Mouse (Mus musculus) testis, postnatal 10 days (tissue): ENCODE measurements around the gene Rnf43.

Experiments used
- DNase-seq: peaks from one replicate; pipeline ENCODE4 v3.0.0; 2021; ENCODE audit warnings: low spot score

Rnf43 gene

DNA sequence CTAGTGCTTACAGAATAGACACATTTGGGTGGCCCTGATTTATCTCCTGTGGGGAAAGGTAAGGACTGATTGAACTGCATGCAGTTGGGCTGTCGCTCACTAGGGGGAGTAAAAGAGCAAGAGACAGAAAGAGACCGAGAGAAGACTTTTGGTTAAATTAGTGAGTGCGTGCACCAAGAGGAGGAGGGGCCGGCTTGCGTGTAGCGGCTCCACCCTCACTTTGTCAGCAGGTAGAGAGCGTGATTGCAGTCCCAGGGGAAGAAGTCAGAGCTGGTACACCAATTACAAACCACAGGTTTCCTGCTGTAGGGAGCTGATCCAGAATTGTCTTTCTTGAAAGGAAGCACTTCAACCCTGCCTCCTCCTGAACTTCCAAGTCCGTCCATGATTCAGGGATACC is at the start of gene Rnf43:
Rnf43 (plus strand) TSS at position 316 of the 400 bp plus-strand sequence.
- DNase-seq, result peak; percentile 89

- no peak for DNase-seq
These were observed 48.5 kb upstream of the Rnf43 start for GRCm38 (mm10) chr11:87613972-87614371.

GRCm38 (mm10) chr11:87615551-87615950 is 47.0 kb upstream of the Rnf43 start:
- no peak for DNase-seq

DNA sequence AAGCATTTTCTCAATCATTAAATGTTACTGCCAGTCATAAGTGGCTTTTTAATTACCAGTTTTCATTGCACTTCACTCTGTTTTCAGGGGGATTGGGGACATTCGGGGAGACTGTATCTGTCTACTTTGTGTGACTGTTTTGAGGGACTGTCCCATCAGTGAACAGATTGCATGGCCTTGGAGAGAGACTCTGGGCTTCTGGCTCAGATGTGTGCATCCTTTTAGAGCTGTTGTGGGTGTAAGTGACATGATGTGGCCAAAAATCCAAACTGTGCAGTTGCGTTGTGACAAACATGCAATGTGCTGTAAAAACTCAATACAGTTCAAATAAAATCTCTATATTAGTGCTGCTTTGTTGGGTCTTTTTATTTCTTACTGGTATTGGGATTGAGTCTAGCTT is 46.6 kb upstream of the Rnf43 start:
- DNase-seq, result no peak

DNA sequence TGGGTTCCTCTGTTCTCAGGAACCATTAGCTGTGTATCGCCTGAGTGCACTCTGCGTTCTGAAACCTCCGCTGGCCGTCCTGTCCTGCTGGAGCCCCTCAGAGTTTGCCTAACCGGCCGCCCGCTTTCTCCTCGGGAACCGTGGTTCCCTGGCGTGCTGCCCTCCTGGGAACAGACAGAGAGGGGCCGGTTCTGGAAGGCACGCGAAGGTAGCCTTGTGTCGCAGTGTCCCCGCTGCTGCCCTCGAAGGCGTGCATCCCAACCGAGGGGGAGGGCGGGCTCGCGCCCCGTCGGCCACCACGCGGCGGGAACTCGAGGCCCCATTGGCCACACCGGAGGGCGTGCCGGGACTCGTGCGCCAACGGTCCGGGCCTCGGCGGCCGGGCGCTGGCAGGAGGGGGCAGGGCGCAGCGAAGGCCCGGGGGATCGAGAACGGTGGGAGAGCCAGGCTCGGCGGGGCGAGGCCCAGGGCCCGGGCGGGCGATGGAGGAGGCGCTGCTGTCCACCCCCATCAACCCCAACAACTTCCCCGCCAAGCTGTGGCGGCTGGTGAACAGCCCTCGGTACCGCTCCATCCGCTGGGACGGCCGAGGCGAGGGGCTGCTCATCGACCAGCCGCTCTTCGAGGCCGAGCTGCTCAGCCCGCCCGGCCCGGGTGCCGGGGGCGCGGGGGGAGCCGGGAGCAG is 45.6 kb upstream of the Rnf43 start, which contains the start of gene Hsf5:
Hsf5 (plus strand) TSS at position 375 of the 685 bp plus-strand sequence.
- DNase-seq, result peak; percentile 54

GRCm38 (mm10) chr11:87617606-87618005 is 44.9 kb upstream of the Rnf43 start:
- DNase-seq, result peak; percentile 44

- DNase-seq, result no peak
These were observed 39.4 kb upstream of the Rnf43 start for GRCm38 (mm10) chr11:87623160-87623559.

- DNase-seq, result peak; percentile 57
These were observed 32.7 kb upstream of the Rnf43 start for GRCm38 (mm10) chr11:87629859-87630258.

DNA sequence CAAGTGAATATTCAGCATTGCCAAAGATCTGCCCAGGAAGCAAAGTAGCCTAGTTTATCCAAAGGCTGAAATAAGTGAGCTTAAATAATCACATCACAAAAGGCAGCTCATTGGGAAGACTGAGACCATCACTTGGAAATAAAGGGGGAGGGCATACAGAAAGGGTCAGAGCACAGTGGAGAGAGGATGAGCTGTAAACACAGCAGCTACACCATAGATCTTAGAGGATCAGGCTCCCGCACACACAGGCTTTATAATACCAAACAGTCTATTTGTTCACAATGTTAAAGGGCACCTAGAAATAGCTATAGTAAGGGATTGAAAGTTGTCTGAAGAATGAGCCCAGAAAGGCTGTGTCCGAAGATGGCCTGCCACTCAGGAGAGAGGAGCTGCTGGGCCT is 23.7 kb upstream of the Rnf43 start:
- DNase-seq, result no peak

- peak; percentile 79 for DNase-seq
These were observed 23.3 kb upstream of the Rnf43 start for GRCm38 (mm10) chr11:87639206-87639605.

GRCm38 (mm10) chr11:87642865-87643264 is 19.7 kb upstream of the Rnf43 start:
- no peak for DNase-seq

GRCm38 (mm10) chr11:87654693-87655092 is 7.8 kb upstream of the Rnf43 start:
- no peak for DNase-seq

GRCm38 (mm10) chr11:87659216-87659615 is 3.3 kb upstream of the Rnf43 start:
- DNase-seq, result no peak

DNA sequence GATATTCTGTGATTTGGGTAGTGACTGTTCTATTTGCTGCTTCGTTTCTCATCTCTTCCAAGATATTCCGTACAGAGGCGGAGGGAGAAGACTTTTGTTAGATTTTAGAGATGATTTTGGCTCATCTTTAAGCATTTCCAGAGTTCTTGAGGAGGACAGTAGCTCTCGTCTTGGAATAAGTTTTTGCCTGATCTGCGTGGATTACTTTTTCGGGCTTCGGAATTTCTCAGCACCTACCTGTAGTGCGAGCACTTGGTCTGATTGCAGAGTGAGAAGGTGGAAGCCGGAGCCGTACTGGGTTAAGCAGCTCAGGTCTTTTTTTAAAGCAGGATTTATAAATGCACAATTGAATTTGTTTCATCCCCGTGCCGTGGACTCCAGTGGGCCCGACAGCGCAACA is 300 bp downstream of the Rnf43 start:
- no peak for DNase-seq

DNA sequence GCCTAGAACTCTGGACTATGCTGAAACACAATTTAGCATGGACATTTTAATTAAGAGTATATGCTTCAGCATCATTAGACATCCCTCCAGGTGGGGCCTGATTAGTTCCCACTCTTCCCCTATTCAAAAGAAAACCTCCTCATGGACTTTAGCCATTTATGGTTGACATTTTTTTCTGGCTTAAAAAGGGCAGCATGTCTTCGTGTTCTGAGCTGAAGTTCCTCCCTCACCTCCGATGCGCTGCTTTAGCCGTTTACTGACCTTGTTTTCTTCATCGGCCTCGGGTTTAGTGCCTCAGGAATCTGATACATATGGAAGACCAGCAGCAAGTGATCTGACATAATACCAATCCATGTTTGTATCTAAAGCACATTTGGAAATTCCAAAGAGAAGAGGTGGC is 1.4 kb downstream of the Rnf43 start:
- DNase-seq, result no peak

DNA sequence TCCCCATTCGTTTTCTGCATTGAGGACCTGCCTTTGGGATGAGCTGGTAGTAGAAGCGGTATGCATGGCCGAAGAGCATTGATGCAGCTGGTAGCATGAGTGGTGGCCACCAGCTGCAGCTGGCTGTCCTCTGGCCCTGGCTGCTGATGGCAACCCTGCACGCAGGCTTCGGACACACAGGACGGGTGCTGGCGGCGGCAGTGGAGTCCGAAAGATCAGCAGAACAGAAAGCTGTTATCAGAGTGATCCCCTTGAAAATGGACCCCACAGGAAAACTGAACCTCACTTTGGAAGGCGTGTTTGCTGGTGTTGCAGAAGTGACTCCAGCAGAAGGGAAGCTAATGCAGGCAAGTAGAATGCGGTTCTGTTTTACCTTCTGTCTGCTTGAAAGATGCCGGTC is 2.0 kb downstream of the Rnf43 start:
- no peak for DNase-seq

DNA sequence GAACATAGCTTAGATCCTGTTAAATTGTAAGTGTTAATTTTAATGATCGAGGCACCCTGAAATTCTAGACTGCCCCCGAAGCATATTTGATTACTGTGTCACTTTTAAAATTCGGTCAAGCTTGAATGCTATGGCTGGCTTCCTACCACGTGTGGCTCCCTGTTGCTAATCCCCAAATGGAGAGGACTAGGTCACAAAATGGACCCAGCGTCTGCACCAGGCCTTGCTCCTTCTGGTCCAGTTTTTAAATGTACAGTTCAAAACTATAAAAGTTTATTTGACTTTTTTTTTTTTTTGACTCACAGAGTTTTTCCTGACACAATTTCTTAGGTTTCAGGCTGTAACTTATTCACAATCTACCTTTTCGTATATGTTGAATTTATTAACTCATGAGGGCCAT is 2.7 kb downstream of the Rnf43 start:
- DNase-seq, result no peak

- DNase-seq, result no peak
These were observed 3.1 kb downstream of the Rnf43 start for GRCm38 (mm10) chr11:87665658-87666057.

- no peak for DNase-seq
These were observed 3.9 kb downstream of the Rnf43 start for GRCm38 (mm10) chr11:87666256-87667035.

DNA sequence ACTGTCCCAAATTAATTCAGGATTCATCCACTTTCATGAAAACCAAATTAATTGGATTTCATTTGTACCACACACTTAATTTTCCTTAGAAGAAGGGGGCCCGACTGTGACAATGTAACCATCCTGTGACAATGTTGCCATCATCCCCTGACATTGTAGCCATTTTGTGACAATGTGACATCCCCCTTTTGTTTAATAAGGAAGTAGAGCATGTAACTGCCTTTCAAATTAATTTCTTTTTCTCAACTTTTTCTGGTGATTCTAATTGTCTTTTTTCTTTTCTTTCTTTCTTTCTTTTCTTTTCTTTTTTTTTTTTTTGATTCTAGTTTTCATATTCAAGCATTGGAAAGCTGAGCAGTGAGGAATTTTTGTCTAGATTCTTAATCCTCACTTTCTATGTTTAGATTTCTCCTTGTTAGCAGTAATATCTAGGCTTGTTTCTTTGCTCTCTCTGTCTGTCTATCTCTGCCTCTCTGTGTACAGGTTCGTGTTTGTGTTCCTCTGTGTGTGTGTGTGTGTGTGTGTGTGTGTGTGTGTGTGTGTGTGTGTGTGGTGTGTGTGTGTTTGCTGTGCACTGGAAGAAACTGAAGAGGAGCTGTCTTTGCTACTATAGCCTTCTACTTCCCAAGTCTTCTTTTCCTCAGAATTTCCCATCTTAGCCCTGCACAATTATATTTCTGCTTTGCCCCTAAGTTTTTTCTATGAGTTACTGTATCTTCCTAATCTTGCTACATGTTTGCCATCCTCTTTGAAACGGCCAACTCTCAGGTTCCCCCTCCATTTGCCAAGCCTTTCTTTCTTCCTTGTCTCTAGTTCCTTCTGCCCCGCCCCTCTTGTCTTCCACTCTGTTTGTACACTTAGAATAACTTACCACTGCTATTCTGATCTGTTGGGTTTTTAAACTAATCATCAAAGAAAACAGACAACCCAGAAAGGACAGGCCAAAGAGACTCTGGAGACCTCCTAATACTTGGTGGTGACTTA is 4.9 kb downstream of the Rnf43 start:
- no peak for DNase-seq

DNA sequence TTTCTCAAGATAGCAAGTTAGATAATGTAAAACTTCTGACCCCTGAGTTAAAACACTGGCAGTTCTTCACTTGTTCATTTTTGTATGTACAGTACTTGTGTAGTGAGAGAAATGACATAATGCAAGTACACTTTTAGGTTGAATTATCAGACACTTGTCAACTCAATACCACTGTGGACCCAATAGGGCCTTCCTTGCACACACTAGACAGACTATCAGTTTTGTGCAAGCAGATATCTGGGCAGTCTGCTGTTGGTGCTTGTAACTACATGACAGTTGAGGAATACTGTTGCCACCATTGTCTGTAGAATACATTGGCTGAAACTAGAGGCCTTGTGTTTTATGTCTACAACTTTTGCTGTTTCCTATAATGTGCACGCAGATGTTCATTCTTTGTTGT is 10.8 kb downstream of the Rnf43 start:
- no peak for DNase-seq

- peak; percentile 60 for DNase-seq
These were observed 13.1 kb downstream of the Rnf43 start for GRCm38 (mm10) chr11:87675606-87676005.
